Mouse (Mus musculus): ENCODE results near the gene Krtap3-3. TPM values are rescaled to one million over a fixed set of nuclear protein-coding genes. Genes with fewer than 3 reads are reported as not detected.

Gene Krtap3-3
- not detected in 2 replicates for polyA plus RNA-seq (2015; fragmentation: Nextera tagmentation; extraction: Ambion mirVana)

GRCm38 (mm10) chr11:99550765-99551164, at the start of gene Krtap3-3:
TSS of gene Krtap3-3 (minus strand) at chr11:99550865.

GRCm38 (mm10) chr11:99597742-99598141, 47.1 kb upstream of the Krtap3-3 start, which contains the start of gene Krtap9-3:
TSS of gene Krtap9-3 (minus strand) at chr11:99598105.

GRCm38 (mm10) chr11:99590981-99591380, 40.3 kb upstream of the Krtap3-3 start, which contains the start of gene Krtap1-3:
TSS of gene Krtap1-3 (minus strand) at chr11:99591339.

GRCm38 (mm10) chr11:99583245-99583704, 32.6 kb upstream of the Krtap3-3 start, which contains the start of gene Krtap1-4:
TSS of gene Krtap1-4 (minus strand) at chr11:99583654.

GRCm38 (mm10) chr11:99580636-99581035, 30.0 kb upstream of the Krtap3-3 start, which contains the start of gene Krtap1-5:
TSS of gene Krtap1-5 (minus strand) at chr11:99581016.

GRCm38 (mm10) chr11:99566530-99566929, 15.9 kb upstream of the Krtap3-3 start, which contains the start of gene Krtap3-1:
TSS of gene Krtap3-1 (minus strand) at chr11:99566630.

GRCm38 (mm10) chr11:99559366-99559765, 8.7 kb upstream of the Krtap3-3 start, which contains the start of gene Gm11939:
TSS of gene Gm11939 (minus strand) at chr11:99559466.

GRCm38 (mm10) chr11:99556753-99557152, 6.1 kb upstream of the Krtap3-3 start, which contains the start of gene Krtap3-2:
TSS of gene Krtap3-2 (minus strand) at chr11:99556853.

GRCm38 (mm10) chr11:99521288-99521860, 29.3 kb downstream of the Krtap3-3 start, which contains the start of gene Krt39:
TSS of gene Krt39 (minus strand) at chr11:99521338.

Other genes starting within 250 kb of the Krtap3-3 start
- not detected in 2 replicates for gene Krt25, start 227.9 kb downstream of the Krtap3-3 start, polyA plus RNA-seq (2015; fragmentation: Nextera tagmentation; extraction: Ambion mirVana)
- gene Krt26, start 212.9 kb downstream of the Krtap3-3 start, polyA plus RNA-seq (2015; fragmentation: Nextera tagmentation; extraction: Ambion mirVana) = not detected in 2 replicates
- not detected in 2 replicates for gene Krt27, start 199.8 kb downstream of the Krtap3-3 start, polyA plus RNA-seq (2015; fragmentation: Nextera tagmentation; extraction: Ambion mirVana)
- gene Krt28, start 176.0 kb downstream of the Krtap3-3 start, polyA plus RNA-seq (2015; fragmentation: Nextera tagmentation; extraction: Ambion mirVana) = not detected in 2 replicates
- 7.3 and 9.6 TPM in 2 replicates for gene Krt10, start 161.5 kb downstream of the Krtap3-3 start, polyA plus RNA-seq (2015; fragmentation: Nextera tagmentation; extraction: Ambion mirVana)
- not detected in 2 replicates for gene Krt12, start 128.6 kb downstream of the Krtap3-3 start, polyA plus RNA-seq (2015; fragmentation: Nextera tagmentation; extraction: Ambion mirVana)
- 0.06 and 0.22 TPM in 2 replicates for gene Krt20, start 112.7 kb downstream of the Krtap3-3 start, polyA plus RNA-seq (2015; fragmentation: Nextera tagmentation; extraction: Ambion mirVana)
- gene Krt23, start 57.7 kb downstream of the Krtap3-3 start, polyA plus RNA-seq (2015; fragmentation: Nextera tagmentation; extraction: Ambion mirVana) = 0.10 TPM in 1 of 2 replicates, not detected in the other
- gene Krt39, start 29.5 kb downstream of the Krtap3-3 start, polyA plus RNA-seq (2015; fragmentation: Nextera tagmentation; extraction: Ambion mirVana) = not detected in 2 replicates
- gene Krt40, start 7.7 kb downstream of the Krtap3-3 start, polyA plus RNA-seq (2015; fragmentation: Nextera tagmentation; extraction: Ambion mirVana) = not detected in 2 replicates
- gene Krtap3-2, start 6.0 kb upstream of the Krtap3-3 start, polyA plus RNA-seq (2015; fragmentation: Nextera tagmentation; extraction: Ambion mirVana) = not detected in 2 replicates
- not detected in 2 replicates for gene Gm11939, start 8.6 kb upstream of the Krtap3-3 start, polyA plus RNA-seq (2015; fragmentation: Nextera tagmentation; extraction: Ambion mirVana)
- not detected in 2 replicates for gene Krtap3-1, start 15.8 kb upstream of the Krtap3-3 start, polyA plus RNA-seq (2015; fragmentation: Nextera tagmentation; extraction: Ambion mirVana)
- not detected in 2 replicates for gene Krtap1-5, start 30.2 kb upstream of the Krtap3-3 start, polyA plus RNA-seq (2015; fragmentation: Nextera tagmentation; extraction: Ambion mirVana)
- not detected in 2 replicates for gene Krtap1-4, start 32.8 kb upstream of the Krtap3-3 start, polyA plus RNA-seq (2015; fragmentation: Nextera tagmentation; extraction: Ambion mirVana)
- gene Krtap1-3, start 40.5 kb upstream of the Krtap3-3 start, polyA plus RNA-seq (2015; fragmentation: Nextera tagmentation; extraction: Ambion mirVana) = not detected in 2 replicates
- gene Krtap9-3, start 47.2 kb upstream of the Krtap3-3 start, polyA plus RNA-seq (2015; fragmentation: Nextera tagmentation; extraction: Ambion mirVana) = not detected in 2 replicates
- not detected in 2 replicates for gene Gm11938, start 52.4 kb upstream of the Krtap3-3 start, polyA plus RNA-seq (2015; fragmentation: Nextera tagmentation; extraction: Ambion mirVana)
- gene Gm11937, start 59.3 kb upstream of the Krtap3-3 start, polyA plus RNA-seq (2015; fragmentation: Nextera tagmentation; extraction: Ambion mirVana) = not detected in 2 replicates
- gene Krtap2-4, start 64.0 kb upstream of the Krtap3-3 start, polyA plus RNA-seq (2015; fragmentation: Nextera tagmentation; extraction: Ambion mirVana) = not detected in 2 replicates
- gene Gm11562, start 69.6 kb upstream of the Krtap3-3 start, polyA plus RNA-seq (2015; fragmentation: Nextera tagmentation; extraction: Ambion mirVana) = not detected in 2 replicates
- gene Krtap4-1, start 77.4 kb upstream of the Krtap3-3 start, polyA plus RNA-seq (2015; fragmentation: Nextera tagmentation; extraction: Ambion mirVana) = not detected in 2 replicates
- not detected in 2 replicates for gene Krtap4-2, start 84.2 kb upstream of the Krtap3-3 start, polyA plus RNA-seq (2015; fragmentation: Nextera tagmentation; extraction: Ambion mirVana)
- gene Krtap4-7, start 93.2 kb upstream of the Krtap3-3 start, polyA plus RNA-seq (2015; fragmentation: Nextera tagmentation; extraction: Ambion mirVana) = not detected in 2 replicates
- not detected in 2 replicates for gene Gm11555, start 99.4 kb upstream of the Krtap3-3 start, polyA plus RNA-seq (2015; fragmentation: Nextera tagmentation; extraction: Ambion mirVana)
- not detected in 2 replicates for gene Gm11563, start 108.1 kb upstream of the Krtap3-3 start, polyA plus RNA-seq (2015; fragmentation: Nextera tagmentation; extraction: Ambion mirVana)
- not detected in 2 replicates for gene Krtap4-6, start 115.1 kb upstream of the Krtap3-3 start, polyA plus RNA-seq (2015; fragmentation: Nextera tagmentation; extraction: Ambion mirVana)
- gene Gm14190, start 139.9 kb upstream of the Krtap3-3 start, polyA plus RNA-seq (2015; fragmentation: Nextera tagmentation; extraction: Ambion mirVana) = not detected in 2 replicates
- not detected in 2 replicates for gene Gm14180, start 183.4 kb upstream of the Krtap3-3 start, polyA plus RNA-seq (2015; fragmentation: Nextera tagmentation; extraction: Ambion mirVana)
- gene Gm11595, start 222.0 kb upstream of the Krtap3-3 start, polyA plus RNA-seq (2015; fragmentation: Nextera tagmentation; extraction: Ambion mirVana) = not detected in 2 replicates
- not detected in 2 replicates for gene Krtap4-8, start 229.8 kb upstream of the Krtap3-3 start, polyA plus RNA-seq (2015; fragmentation: Nextera tagmentation; extraction: Ambion mirVana)
- gene Krtap4-9, start 234.3 kb upstream of the Krtap3-3 start, polyA plus RNA-seq (2015; fragmentation: Nextera tagmentation; extraction: Ambion mirVana) = not detected in 2 replicates
- not detected in 2 replicates for gene Gm11596, start 242.6 kb upstream of the Krtap3-3 start, polyA plus RNA-seq (2015; fragmentation: Nextera tagmentation; extraction: Ambion mirVana)
- not detected in 2 replicates for gene Gm11569, start 248.1 kb upstream of the Krtap3-3 start, polyA plus RNA-seq (2015; fragmentation: Nextera tagmentation; extraction: Ambion mirVana)